Mouse (Mus musculus): ENCODE measurements around the gene Mplkip. TPM values are rescaled to one million over a fixed set of nuclear protein-coding genes. Genes with fewer than 3 reads are reported as not detected.

The Mplkip gene
- 16.7 and 18.2 TPM in 2 replicates for polyA plus RNA-seq (2012; rRNA removed)

- DNase-seq (ENCODE audit: low read depth) = peak; percentile 100
- TF ChIP-seq POLR2A (IDR thresholded peaks at IDR 0.05; ENCODE audit: borderline replicate concordance, extremely low read depth, insufficient read depth, insufficient read length, poor library complexity, severe bottlenecking) (peak; percentile 65; the same call in 1 of the 2 replicates), CTCF (IDR thresholded peaks at IDR 0.05; ENCODE audit: borderline replicate concordance, extremely low read depth, insufficient read depth, insufficient read length) (no peak)
Observed at GRCm38 (mm10) chr13:17694911-17695699, at the start of gene Mplkip, which contains the start of gene Sugct. TSS of gene Mplkip (plus strand) at chr13:17695192. TSS of gene Sugct (minus strand) at chr13:17695553.

DNA sequence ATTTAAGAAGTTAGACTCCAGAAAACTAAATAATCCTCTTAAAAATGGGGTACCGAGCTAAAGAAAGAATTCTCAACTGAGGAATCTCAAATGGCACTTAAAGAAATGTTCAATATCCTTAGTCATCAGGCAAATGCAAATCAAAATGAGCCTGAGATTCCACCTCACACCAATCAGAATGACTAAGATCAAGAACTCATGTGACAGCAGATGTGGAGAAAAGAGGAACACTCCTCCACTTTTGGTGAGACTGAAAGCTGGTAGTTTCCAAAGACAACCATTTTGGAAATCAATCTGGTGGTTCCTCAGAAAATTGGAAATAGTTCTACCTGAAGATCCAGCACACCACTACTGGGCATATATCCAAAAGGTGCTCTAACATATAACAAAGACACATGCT is 27.6 kb upstream of the Mplkip start:
- TF ChIP-seq CTCF (IDR thresholded peaks at IDR 0.05; ENCODE audit: borderline replicate concordance, extremely low read depth, insufficient read depth, insufficient read length) (no peak), POLR2A (IDR thresholded peaks at IDR 0.05; ENCODE audit: borderline replicate concordance, extremely low read depth, insufficient read depth, insufficient read length, poor library complexity, severe bottlenecking) (no peak)

GRCm38 (mm10) chr13:17671122-17671521 is 23.9 kb upstream of the Mplkip start:
- TF ChIP-seq POLR2A (IDR thresholded peaks at IDR 0.05; ENCODE audit: borderline replicate concordance, extremely low read depth, insufficient read depth, insufficient read length, poor library complexity, severe bottlenecking) = no peak
- no peak for TF ChIP-seq CTCF (IDR thresholded peaks at IDR 0.05; ENCODE audit: borderline replicate concordance, extremely low read depth, insufficient read depth, insufficient read length)
- DNase-seq (ENCODE audit: low read depth) = no peak

More for the DNA sequence above, 27.6 kb upstream of the Mplkip start:
- DNase-seq (ENCODE audit: low read depth) = no peak

DNA sequence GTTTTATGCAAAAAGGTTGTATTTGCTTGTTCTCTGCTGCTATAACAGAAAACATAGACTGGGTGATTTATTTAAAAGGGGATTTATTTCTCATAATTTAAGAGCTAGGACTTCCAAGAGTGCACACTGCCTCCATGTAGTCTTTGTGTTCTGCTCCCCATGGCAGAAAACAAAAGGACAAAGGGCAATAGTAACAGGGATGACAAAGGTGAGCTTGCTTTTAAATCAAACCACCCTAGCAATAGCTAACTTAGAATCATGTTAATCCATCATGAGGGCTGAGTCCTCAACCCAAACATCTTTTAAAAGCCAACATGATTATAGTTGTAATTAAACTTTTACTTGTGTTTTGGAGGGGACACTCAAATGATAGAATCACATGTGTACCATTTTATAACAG is 5.5 kb upstream of the Mplkip start:
- no peak for DNase-seq (ENCODE audit: low read depth)
- no peak for TF ChIP-seq POLR2A (IDR thresholded peaks at IDR 0.05; ENCODE audit: borderline replicate concordance, extremely low read depth, insufficient read depth, insufficient read length, poor library complexity, severe bottlenecking)
- TF ChIP-seq CTCF (IDR thresholded peaks at IDR 0.05; ENCODE audit: borderline replicate concordance, extremely low read depth, insufficient read depth, insufficient read length) = no peak

DNA sequence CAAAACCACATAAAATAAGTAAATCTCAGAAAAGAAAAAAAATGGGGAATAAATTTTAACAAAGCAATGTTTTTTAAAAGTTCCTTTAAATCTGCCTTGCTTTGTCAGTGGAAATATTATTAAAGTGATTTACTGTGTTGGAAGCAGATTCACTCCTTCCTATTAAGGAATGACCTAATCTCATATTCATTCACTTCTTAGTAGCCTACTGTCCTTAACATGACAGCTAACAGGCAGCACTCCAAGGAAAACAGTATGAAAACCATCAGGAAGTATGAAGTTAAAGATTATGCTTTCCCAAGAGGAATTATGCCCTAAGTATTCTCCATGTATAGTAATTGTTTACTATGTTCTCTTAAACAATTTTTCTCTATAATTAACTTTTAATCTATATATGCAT is 4.3 kb upstream of the Mplkip start:
- DNase-seq (ENCODE audit: low read depth) = no peak
- no peak for TF ChIP-seq POLR2A (IDR thresholded peaks at IDR 0.05; ENCODE audit: borderline replicate concordance, extremely low read depth, insufficient read depth, insufficient read length, poor library complexity, severe bottlenecking)
- no peak for TF ChIP-seq CTCF (IDR thresholded peaks at IDR 0.05; ENCODE audit: borderline replicate concordance, extremely low read depth, insufficient read depth, insufficient read length)

- TF ChIP-seq CTCF (IDR thresholded peaks at IDR 0.05; ENCODE audit: borderline replicate concordance, extremely low read depth, insufficient read depth, insufficient read length) (no peak), POLR2A (IDR thresholded peaks at IDR 0.05; ENCODE audit: borderline replicate concordance, extremely low read depth, insufficient read depth, insufficient read length, poor library complexity, severe bottlenecking) (no peak)
- DNase-seq (ENCODE audit: low read depth) = no peak
Observed at GRCm38 (mm10) chr13:17691436-17691835, 3.6 kb upstream of the Mplkip start.

- TF ChIP-seq POLR2A (IDR thresholded peaks at IDR 0.05; ENCODE audit: borderline replicate concordance, extremely low read depth, insufficient read depth, insufficient read length, poor library complexity, severe bottlenecking) = no peak
- no peak for TF ChIP-seq CTCF (IDR thresholded peaks at IDR 0.05; ENCODE audit: borderline replicate concordance, extremely low read depth, insufficient read depth, insufficient read length)
- DNase-seq (ENCODE audit: low read depth) = peak; percentile 43
Observed at GRCm38 (mm10) chr13:17693816-17694215, 1.2 kb upstream of the Mplkip start.

DNA sequence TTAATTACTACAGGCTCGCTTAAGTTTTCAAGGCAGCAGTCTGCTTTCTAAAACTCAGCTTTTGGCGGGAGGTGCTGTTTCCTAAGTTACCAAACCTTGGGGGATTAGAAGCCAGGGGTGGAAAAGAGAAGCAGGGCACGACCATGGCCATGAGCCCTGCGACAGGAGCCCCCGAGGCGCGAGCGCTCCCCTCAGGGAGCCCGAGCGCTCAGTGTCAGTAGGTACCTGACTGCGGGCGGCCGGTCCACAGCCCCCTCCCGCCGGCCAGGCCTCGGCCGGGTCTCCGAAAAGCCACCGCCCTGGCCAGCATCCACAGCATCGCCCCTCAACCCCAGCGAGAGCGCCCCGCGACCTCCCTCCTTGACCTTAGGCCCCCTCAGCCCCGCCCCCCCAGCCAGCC is 578 bp upstream of the Mplkip start:
- no peak for DNase-seq (ENCODE audit: low read depth)
- TF ChIP-seq CTCF (IDR thresholded peaks at IDR 0.05; ENCODE audit: borderline replicate concordance, extremely low read depth, insufficient read depth, insufficient read length) (no peak), POLR2A (IDR thresholded peaks at IDR 0.05; ENCODE audit: borderline replicate concordance, extremely low read depth, insufficient read depth, insufficient read length, poor library complexity, severe bottlenecking) (no peak)

GRCm38 (mm10) chr13:17695898-17696580 is 1.0 kb downstream of the Mplkip start:
- TF ChIP-seq POLR2A (IDR thresholded peaks at IDR 0.05; ENCODE audit: borderline replicate concordance, extremely low read depth, insufficient read depth, insufficient read length, poor library complexity, severe bottlenecking) (no peak), CTCF (IDR thresholded peaks at IDR 0.05; ENCODE audit: borderline replicate concordance, extremely low read depth, insufficient read depth, insufficient read length) (no peak)
- DNase-seq (ENCODE audit: low read depth) = peak; percentile 30

GRCm38 (mm10) chr13:17700090-17700715 is 5.2 kb downstream of the Mplkip start:
- no peak for TF ChIP-seq POLR2A (IDR thresholded peaks at IDR 0.05; ENCODE audit: borderline replicate concordance, extremely low read depth, insufficient read depth, insufficient read length, poor library complexity, severe bottlenecking)
- no peak for TF ChIP-seq CTCF (IDR thresholded peaks at IDR 0.05; ENCODE audit: borderline replicate concordance, extremely low read depth, insufficient read depth, insufficient read length)
- no peak for DNase-seq (ENCODE audit: low read depth)

- DNase-seq (ENCODE audit: low read depth) = no peak
- TF ChIP-seq POLR2A (IDR thresholded peaks at IDR 0.05; ENCODE audit: borderline replicate concordance, extremely low read depth, insufficient read depth, insufficient read length, poor library complexity, severe bottlenecking) (no peak), CTCF (IDR thresholded peaks at IDR 0.05; ENCODE audit: borderline replicate concordance, extremely low read depth, insufficient read depth, insufficient read length) (no peak)
Observed at GRCm38 (mm10) chr13:17701322-17701721, 6.3 kb downstream of the Mplkip start.

Measured in brain, embryonic 14.5 days (tissue).